Mouse (Mus musculus) embryonic facial prominence, embryonic 11.5 days (tissue): ENCODE measurements around the gene Ush2a. TPM values are rescaled to one million over a fixed set of nuclear protein-coding genes. Genes with fewer than 3 reads are reported as not detected.

ENCODE experiments used
- ATAC-seq: fragments of 200-750 bp; cut with Nextera tagmentation; replicated peaks from 2 replicates; pipeline ENCODE4 v1.8.0; 2017; ENCODE audit warnings: low read depth; ENCODE audit not compliant: insufficient number of reproducible peaks, low FRiP score, low TSS enrichment
- DNase-seq: peaks from one replicate; pipeline ENCODE4 v3.0.0-alpha.2; 2015; ENCODE audit warnings: low spot score
- H3K27ac ChIP-seq: fragments of 300-500 bp; sonication (generic); replicated peaks from 2 replicates; pipeline ENCODE4 v1.5.1; 2014; ENCODE audit warnings: mild to moderate bottlenecking, low read depth, low read length, control low read depth
- H3K27me3 ChIP-seq: fragments of 300-500 bp; sonication (generic); 2 replicates; pipeline ENCODE4 v1.6.1; 2014; ENCODE audit warnings: mild to moderate bottlenecking, low read length, moderate library complexity, mixed read lengths; ENCODE audit not compliant: control insufficient read depth, insufficient read depth
- H3K36me3 ChIP-seq: fragments of 300-500 bp; sonication (generic); replicated peaks from 2 replicates; pipeline ENCODE4 v1.6.1; 2014; ENCODE audit warnings: low read depth, mild to moderate bottlenecking, low read length, moderate library complexity, mixed read lengths; ENCODE audit not compliant: control insufficient read depth, insufficient read depth
- H3K4me1 ChIP-seq: fragments of 300-500 bp; sonication (generic); 2 replicates; pipeline ENCODE4 v1.6.1; 2014; ENCODE audit warnings: low read length, mixed read lengths; ENCODE audit not compliant: control insufficient read depth, insufficient read depth
- H3K4me2 ChIP-seq: fragments of 300-500 bp; sonication (generic); 2 replicates; pipeline ENCODE4 v1.6.1; 2014; ENCODE audit warnings: low read depth, mild to moderate bottlenecking, control low read depth, low read length, moderate library complexity
- H3K4me3 ChIP-seq: fragments of 300-500 bp; sonication (generic); 2 replicates; pipeline ENCODE4 v1.5.1; 2014; ENCODE audit warnings: low read depth, low read length, control low read depth
- H3K9ac ChIP-seq: fragments of 300-500 bp; sonication (generic); replicated peaks from 2 replicates; pipeline ENCODE4 v1.6.1; 2014; ENCODE audit warnings: mild to moderate bottlenecking, control low read depth, low read length
- H3K9me3 ChIP-seq: fragments of 300-500 bp; sonication (generic); replicated peaks from 2 replicates; pipeline ENCODE4 v1.6.1; 2016; ENCODE audit warnings: mild to moderate bottlenecking, low read length, inconsistent platforms, mixed read lengths; ENCODE audit not compliant: control insufficient read depth
- WGBS: fragments of 180-500 bp; shearing (Covaris S2); extraction: QIAGEN DNeasy Blood & Tissue Kit; methylation state at CpG from one replicate; pipeline ENCODE4 v1.1.7; 2014; 5-methylcytosine and 5-hydroxymethylcytosine counted together
- polyA plus RNA-seq: library from polyadenylated mRNA; unstranded; fragments of >200 nt; fragmentation: Nextera tagmentation; extraction: Ambion mirVana; gene quantifications from 2 replicates; pipeline ENCODE4 v1.2.1, GENCODE M21; 2014

Ush2a gene
- polyA plus RNA-seq, 1 experiment from 2014 or later = 0.07 TPM

GRCm38 (mm10) chr1:188946849-188947248 lies 685.0 kb downstream of the Ush2a start:
- ATAC-seq = no peak
- Histone ChIP-seq H3K9me3 (no peaks in the 10 kb centered on the region), H3K27ac (no peak overlapping the region), H3K4me3 (no peak overlapping the region), H3K4me2 (no peak overlapping the region), H3K4me1 (no peaks in the 10 kb centered on the region), H3K36me3 (no peaks in the 10 kb centered on the region), H3K9ac (no peak overlapping the region), H3K27me3 (no peaks in the 10 kb centered on the region)
- 88% methylated on average over 11 of the region's 11 CpGs for WGBS
- no peak for DNase-seq

GRCm38 (mm10) chr1:188947794-188948193 lies 686.0 kb downstream of the Ush2a start:
- peak; percentile 14 for DNase-seq
- no peak overlapping the region for H3K4me3 ChIP-seq

GRCm38 (mm10) chr1:188948276-188948675 lies 686.5 kb downstream of the Ush2a start:
- Histone ChIP-seq H3K27ac (no peak overlapping the region), H3K9ac (no peak overlapping the region), H3K27me3 (no peaks in the 10 kb centered on the region), H3K4me2 (no peak overlapping the region), H3K4me1 (no peaks in the 10 kb centered on the region), H3K4me3 (no peak overlapping the region), H3K36me3 (no peaks in the 10 kb centered on the region), H3K9me3 (no peaks in the 10 kb centered on the region)
- DNase-seq = no peak
- ATAC-seq = no peak
- WGBS = 79% methylated on average over 9 of the region's 9 CpGs

More at GRCm38 (mm10) chr1:188947794-188948193, 686.0 kb downstream of the Ush2a start:
- H3K36me3 ChIP-seq = no peaks in the 10 kb centered on the region
- no peak overlapping the region for H3K27ac ChIP-seq
- H3K9ac ChIP-seq = no peak overlapping the region
- H3K27me3 ChIP-seq = no peaks in the 10 kb centered on the region
- no peaks in the 10 kb centered on the region for H3K9me3 ChIP-seq
- H3K4me2 ChIP-seq = no peak overlapping the region
- no peaks in the 10 kb centered on the region for H3K4me1 ChIP-seq
- 57% methylated on average over 5 of the region's 5 CpGs for WGBS
- no peak for ATAC-seq

- H3K27me3 ChIP-seq = no peaks in the 10 kb centered on the region
Observed at GRCm38 (mm10) chr1:188951091-188951490, 689.3 kb downstream of the Ush2a start.

GRCm38 (mm10) chr1:188952501-188952900 lies 690.7 kb downstream of the Ush2a start:
- H3K4me2 ChIP-seq = no peak overlapping the region
- no peak for ATAC-seq
- H3K4me1 ChIP-seq = no peaks in the 10 kb centered on the region
- H3K27me3 ChIP-seq = no peaks in the 10 kb centered on the region
- no peaks in the 10 kb centered on the region for H3K36me3 ChIP-seq
- WGBS = 87% methylated on average over 4 of the region's 4 CpGs
- no peak overlapping the region for H3K27ac ChIP-seq
- DNase-seq = no peak
- no peaks in the 10 kb centered on the region for H3K9me3 ChIP-seq
- H3K4me3 ChIP-seq = no peak overlapping the region
- no peak overlapping the region for H3K9ac ChIP-seq

More at GRCm38 (mm10) chr1:188951091-188951490, 689.3 kb downstream of the Ush2a start:
- no peak overlapping the region for H3K4me2 ChIP-seq
- no peaks in the 10 kb centered on the region for H3K36me3 ChIP-seq
- H3K9me3 ChIP-seq = no peaks in the 10 kb centered on the region
- 96% methylated on average over 6 of the region's 6 CpGs for WGBS
- ATAC-seq = no peak
- H3K4me1 ChIP-seq = no peaks in the 10 kb centered on the region
- H3K4me3 ChIP-seq = no peak overlapping the region
- no peak overlapping the region for H3K27ac ChIP-seq
- no peak for DNase-seq
- no peak overlapping the region for H3K9ac ChIP-seq

GRCm38 (mm10) chr1:188973078-188973477 lies 711.3 kb downstream of the Ush2a start:
- 91% methylated on average over 6 of the region's 6 CpGs for WGBS
- H3K4me2 ChIP-seq = no peak overlapping the region
- no peak for ATAC-seq
- H3K4me1 ChIP-seq = no peaks in the 10 kb centered on the region
- DNase-seq = no peak
- H3K9ac ChIP-seq = no peak overlapping the region
- H3K27ac ChIP-seq = no peak overlapping the region
- peaks cover 13% of the 10 kb centered on the region for H3K36me3 ChIP-seq
- no peaks in the 10 kb centered on the region for H3K27me3 ChIP-seq
- no peaks in the 10 kb centered on the region for H3K9me3 ChIP-seq
- H3K4me3 ChIP-seq = no peak overlapping the region

GRCm38 (mm10) chr1:188973926-188974325 lies 712.1 kb downstream of the Ush2a start:
- Histone ChIP-seq H3K9ac (no peak overlapping the region), H3K36me3 (peaks cover 14% of the 10 kb centered on the region), H3K4me3 (no peak overlapping the region), H3K4me2 (no peak overlapping the region), H3K27me3 (no peaks in the 10 kb centered on the region), H3K9me3 (no peaks in the 10 kb centered on the region), H3K4me1 (no peaks in the 10 kb centered on the region), H3K27ac (no peak overlapping the region)
- ATAC-seq (peak; percentile 52; the same call in 1 of the 2 replicates), DNase-seq (no peak)
- 93% methylated on average over 16 of the region's 16 CpGs for WGBS

GRCm38 (mm10) chr1:188980050-188980449 lies 718.2 kb downstream of the Ush2a start:
- ATAC-seq = no peak
- Histone ChIP-seq H3K27me3 (no peaks in the 10 kb centered on the region), H3K36me3 (peaks cover 7% of the 10 kb centered on the region), H3K4me1 (no peaks in the 10 kb centered on the region), H3K4me3 (no peak overlapping the region), H3K9me3 (no peaks in the 10 kb centered on the region), H3K27ac (no peak overlapping the region), H3K4me2 (no peak overlapping the region), H3K9ac (no peak overlapping the region)
- DNase-seq = peak; percentile 74
- WGBS = 20% methylated on average over 3 of the region's 3 CpGs
